Mouse (Mus musculus): ENCODE data around the gene Abtb2. TPM values are rescaled to one million over a fixed set of nuclear protein-coding genes. Genes with fewer than 3 reads are reported as not detected.

The Abtb2 gene
- polyA plus RNA-seq, 1 experiment from 2014 or later: 28.0 TPM

- Histone ChIP-seq H3K4me1 (replicated peaks) (peaks cover 87% of the 10 kb centered on the region), H3K4me3 (no peak overlapping the region), H3K9ac (no peak overlapping the region), H3K4me2 (no peak overlapping the region), H3K36me3 (no peaks in the 10 kb centered on the region), H3K27ac (ENCODE audit: poor library complexity, severe bottlenecking) (no peak overlapping the region), H3K9me3 (replicated peaks) (no peaks in the 10 kb centered on the region), H3K27me3 (replicated peaks) (no peaks in the 10 kb centered on the region)
- ATAC-seq (ENCODE audit: insufficient number of reproducible peaks, low FRiP score): 0 out of 2 replicates have a peak, but pooled peaks have one; percentile 49
Observed at GRCm38 (mm10) chr2:103584093-103584492, 18.0 kb downstream of the Abtb2 start.

GRCm38 (mm10) chr2:103586423-103586822 is 20.3 kb downstream of the Abtb2 start:
- Histone ChIP-seq H3K4me3 (no peak overlapping the region), H3K4me1 (replicated peaks) (peaks cover 86% of the 10 kb centered on the region), H3K9ac (no peak overlapping the region), H3K4me2 (no peak overlapping the region), H3K36me3 (no peaks in the 10 kb centered on the region), H3K27me3 (replicated peaks) (no peaks in the 10 kb centered on the region), H3K27ac (ENCODE audit: poor library complexity, severe bottlenecking) (no peak overlapping the region), H3K9me3 (replicated peaks) (no peaks in the 10 kb centered on the region)
- ATAC-seq (ENCODE audit: insufficient number of reproducible peaks, low FRiP score): no peak
- 82% methylated on average over 3 of the region's 3 CpGs for WGBS

DNA sequence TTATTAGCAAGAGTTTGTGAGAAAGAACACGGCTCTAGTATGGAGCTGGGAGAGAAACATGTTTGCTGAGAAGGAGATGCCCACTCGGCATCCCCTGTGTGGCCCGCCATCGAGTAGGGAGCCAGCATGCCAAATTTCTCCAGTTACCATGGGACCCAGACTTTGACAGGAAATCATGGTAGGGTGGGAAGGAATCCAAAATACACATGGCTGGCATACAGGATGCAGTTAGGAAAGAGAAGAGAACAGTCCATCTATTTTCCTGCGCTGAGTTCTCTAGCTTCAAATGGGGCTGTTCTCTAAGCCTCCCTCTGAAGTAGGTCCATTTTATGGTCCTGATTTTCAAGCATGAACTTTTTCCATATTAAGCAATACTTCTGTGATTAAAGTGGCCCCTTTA is 22.7 kb downstream of the Abtb2 start:
- H3K27ac ChIP-seq (ENCODE audit: poor library complexity, severe bottlenecking): no peak overlapping the region
- 56% methylated on average over 5 of the region's 5 CpGs for WGBS
- no peak overlapping the region for H3K9ac ChIP-seq
- no peaks in the 10 kb centered on the region for H3K27me3 ChIP-seq (replicated peaks)
- H3K9me3 ChIP-seq (replicated peaks): no peaks in the 10 kb centered on the region
- no peak overlapping the region for H3K4me3 ChIP-seq
- no peaks in the 10 kb centered on the region for H3K36me3 ChIP-seq
- H3K4me1 ChIP-seq (replicated peaks): peaks cover 85% of the 10 kb centered on the region
- H3K4me2 ChIP-seq: 0 out of 2 replicates have a peak overlapping the region, but pooled peaks have one; percentile 11
- no peak for ATAC-seq (ENCODE audit: insufficient number of reproducible peaks, low FRiP score)

DNA sequence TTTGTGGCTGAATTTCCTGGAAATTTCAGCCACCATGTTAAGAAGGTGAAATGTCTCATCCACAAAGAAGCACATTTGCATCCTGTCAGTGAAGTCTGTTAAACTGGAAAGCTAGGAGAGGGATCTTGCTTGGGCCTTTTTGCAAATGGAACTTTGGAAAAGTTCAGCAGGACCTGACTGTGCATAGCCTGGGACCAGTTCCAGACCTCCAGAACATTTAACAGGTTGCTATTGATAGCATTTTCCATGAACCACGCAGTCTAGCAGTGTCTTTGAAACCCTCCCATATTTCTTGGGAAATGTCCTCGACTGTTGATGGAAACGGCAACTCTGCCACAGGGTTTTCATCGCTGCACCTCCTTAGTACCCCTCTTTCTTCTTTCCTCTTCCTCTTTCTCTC is 23.3 kb downstream of the Abtb2 start:
- Histone ChIP-seq H3K9me3 (replicated peaks) (no peaks in the 10 kb centered on the region), H3K9ac (no peak overlapping the region), H3K27ac (ENCODE audit: poor library complexity, severe bottlenecking) (peak overlapping the region; percentile 49; the same call in 1 of the 2 replicates), H3K36me3 (no peaks in the 10 kb centered on the region), H3K27me3 (replicated peaks) (peaks cover under 1% of the 10 kb centered on the region; the same call in 1 of the 2 replicates), H3K4me1 (replicated peaks) (peaks cover 80% of the 10 kb centered on the region), H3K4me2 (no peak overlapping the region), H3K4me3 (no peak overlapping the region)
- ATAC-seq (ENCODE audit: insufficient number of reproducible peaks, low FRiP score): no peak
- 53% methylated on average over 4 of the region's 4 CpGs for WGBS

DNA sequence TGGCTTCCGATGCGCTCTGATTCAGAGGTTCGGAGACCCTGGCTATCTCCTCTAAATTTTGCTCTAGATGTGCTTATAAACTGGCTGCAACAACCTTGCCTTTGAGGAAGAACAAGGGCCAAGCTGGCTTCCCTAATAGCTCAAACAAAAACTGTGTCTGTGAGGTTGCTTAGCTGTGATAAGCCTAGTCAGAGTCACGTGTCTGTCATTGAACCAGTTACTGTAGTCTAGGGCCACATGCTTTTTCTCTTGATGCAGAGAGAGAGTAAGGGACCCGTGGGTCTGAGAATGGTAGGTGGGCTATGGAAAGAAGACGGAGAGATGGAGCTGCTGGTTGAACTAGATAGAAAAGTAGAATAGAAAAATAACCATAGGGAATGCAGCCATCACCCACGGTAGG is 24.5 kb downstream of the Abtb2 start:
- Histone ChIP-seq H3K4me1 (replicated peaks) (peaks cover 86% of the 10 kb centered on the region), H3K27me3 (replicated peaks) (peaks cover 4% of the 10 kb centered on the region; the same call in 1 of the 2 replicates), H3K27ac (ENCODE audit: poor library complexity, severe bottlenecking) (0 out of 2 replicates have a peak overlapping the region, but pooled peaks have one; percentile 5), H3K4me3 (no peak overlapping the region), H3K36me3 (no peaks in the 10 kb centered on the region), H3K9me3 (replicated peaks) (no peaks in the 10 kb centered on the region), H3K9ac (no peak overlapping the region), H3K4me2 (no peak overlapping the region)
- ATAC-seq (ENCODE audit: insufficient number of reproducible peaks, low FRiP score): no peak
- WGBS: 75% methylated on average over 7 of the region's 7 CpGs

GRCm38 (mm10) chr2:103591742-103592590 is 25.9 kb downstream of the Abtb2 start:
- Histone ChIP-seq H3K9me3 (replicated peaks) (no peaks in the 10 kb centered on the region), H3K4me2 (peak overlapping the region; percentile 55), H3K36me3 (no peaks in the 10 kb centered on the region), H3K27ac (ENCODE audit: poor library complexity, severe bottlenecking) (peak overlapping the region; percentile 70), H3K27me3 (replicated peaks) (peaks cover 4% of the 10 kb centered on the region; the same call in 1 of the 2 replicates), H3K4me1 (replicated peaks) (peaks cover 91% of the 10 kb centered on the region), H3K4me3 (no peak overlapping the region), H3K9ac (0 out of 2 replicates have a peak overlapping the region, but pooled peaks have one; percentile 26)
- ATAC-seq (ENCODE audit: insufficient number of reproducible peaks, low FRiP score): peak; percentile 73
- WGBS: 24% methylated on average over 9 of the region's 9 CpGs

DNA sequence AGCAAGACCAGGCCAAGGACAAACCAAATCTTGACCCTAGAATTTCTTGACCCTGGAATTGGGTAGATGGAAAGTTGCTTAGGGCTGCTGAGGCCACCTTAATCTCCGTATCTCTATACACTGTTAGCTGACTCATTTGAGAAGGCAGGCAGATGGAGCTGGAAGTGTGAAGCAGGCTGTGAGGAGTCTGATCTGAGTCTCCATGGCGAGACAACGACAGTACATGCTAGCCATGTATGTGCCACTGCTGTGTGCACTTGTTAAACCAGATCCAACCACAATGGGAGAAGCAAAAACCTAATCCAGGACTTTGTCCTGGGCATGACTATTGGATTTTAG is 26.4 kb downstream of the Abtb2 start:
- H3K4me1 ChIP-seq (replicated peaks): peaks cover 91% of the 10 kb centered on the region
- H3K9me3 ChIP-seq (replicated peaks): no peaks in the 10 kb centered on the region
- peak overlapping the region; percentile 70 for H3K27ac ChIP-seq (ENCODE audit: poor library complexity, severe bottlenecking)
- ATAC-seq (ENCODE audit: insufficient number of reproducible peaks, low FRiP score): peak; percentile 37; the same call in 1 of the 2 replicates
- no peak overlapping the region; the same call in 1 of the 2 replicates for H3K9ac ChIP-seq
- no peak overlapping the region for H3K4me3 ChIP-seq
- H3K27me3 ChIP-seq (replicated peaks): peaks cover 4% of the 10 kb centered on the region; the same call in 1 of the 2 replicates
- peak overlapping the region; percentile 55 for H3K4me2 ChIP-seq
- no peaks in the 10 kb centered on the region for H3K36me3 ChIP-seq
- 26% methylated on average over 3 of the region's 3 CpGs for WGBS

DNA sequence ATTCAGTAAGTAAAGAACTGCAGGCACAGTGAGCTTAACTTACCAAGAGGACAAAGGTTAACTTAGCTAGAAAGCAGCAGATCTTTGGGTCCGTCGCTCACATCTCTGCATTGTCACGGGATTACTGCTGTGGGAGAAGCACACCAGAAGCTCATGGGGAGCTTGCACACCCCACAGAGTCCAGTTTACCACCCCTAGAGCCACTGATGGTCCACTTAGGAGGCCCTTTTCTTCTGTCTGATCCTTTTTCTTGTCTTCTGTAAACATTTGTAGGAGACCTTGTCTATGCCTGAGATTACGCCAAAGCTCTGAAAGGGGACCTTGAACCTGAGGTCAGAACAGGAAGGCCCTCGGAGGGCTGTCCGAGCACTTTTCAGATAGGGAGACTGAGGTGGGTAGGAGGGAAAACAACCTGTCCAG is 28.5 kb downstream of the Abtb2 start:
- ATAC-seq (ENCODE audit: insufficient number of reproducible peaks, low FRiP score): no peak
- 0 out of 2 replicates have a peak overlapping the region, but pooled peaks have one; percentile 20 for H3K9ac ChIP-seq
- H3K36me3 ChIP-seq: no peaks in the 10 kb centered on the region
- peak overlapping the region; percentile 31 for H3K4me2 ChIP-seq
- no peaks in the 10 kb centered on the region for H3K9me3 ChIP-seq (replicated peaks)
- peak overlapping the region; percentile 41; the same call in 1 of the 2 replicates for H3K27ac ChIP-seq (ENCODE audit: poor library complexity, severe bottlenecking)
- H3K4me1 ChIP-seq (replicated peaks): peaks cover 92% of the 10 kb centered on the region
- H3K27me3 ChIP-seq (replicated peaks): peaks cover 4% of the 10 kb centered on the region; the same call in 1 of the 2 replicates
- H3K4me3 ChIP-seq: no peak overlapping the region
- 54% methylated on average over 6 of the region's 6 CpGs for WGBS

DNA sequence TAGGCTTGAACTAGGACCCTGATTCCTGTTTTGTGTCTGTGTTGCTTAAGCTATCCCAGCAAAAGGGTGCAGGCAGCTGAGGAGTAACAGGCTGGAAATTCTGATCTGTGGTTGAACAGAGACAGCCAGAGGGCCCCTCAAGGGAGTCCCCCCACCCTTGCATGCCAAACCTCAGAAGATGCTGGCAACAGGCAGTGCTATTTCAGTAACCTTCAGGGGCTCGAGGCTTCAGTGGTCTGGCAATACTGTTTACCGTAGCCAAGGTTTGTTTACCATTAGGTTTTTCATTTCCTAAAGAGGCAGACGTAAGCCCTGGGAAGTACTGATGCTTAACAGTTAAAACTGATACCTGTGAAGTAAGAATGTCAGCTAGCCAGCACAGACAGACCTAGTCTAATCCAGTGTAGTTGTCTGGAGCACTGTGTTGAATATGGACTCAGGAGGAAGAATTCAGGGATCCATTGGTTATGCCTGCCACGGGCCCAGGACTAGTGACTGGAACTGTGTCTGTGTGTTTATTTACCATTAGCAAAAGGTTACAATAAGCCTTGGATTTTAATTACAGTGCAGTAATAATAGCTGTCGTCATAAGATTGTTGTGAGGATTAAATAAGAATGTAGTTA is 29.0 kb downstream of the Abtb2 start:
- Histone ChIP-seq H3K27me3 (replicated peaks) (peaks cover 4% of the 10 kb centered on the region; the same call in 1 of the 2 replicates), H3K9me3 (replicated peaks) (no peaks in the 10 kb centered on the region), H3K4me1 (replicated peaks) (peaks cover 92% of the 10 kb centered on the region), H3K36me3 (no peaks in the 10 kb centered on the region), H3K4me3 (no peak overlapping the region), H3K27ac (ENCODE audit: poor library complexity, severe bottlenecking) (peak overlapping the region; percentile 41; the same call in 1 of the 2 replicates), H3K4me2 (peak overlapping the region; percentile 31), H3K9ac (0 out of 2 replicates have a peak overlapping the region, but pooled peaks have one; percentile 20)
- ATAC-seq (ENCODE audit: insufficient number of reproducible peaks, low FRiP score): no peak
- 50% methylated on average over 5 of the region's 5 CpGs for WGBS

DNA sequence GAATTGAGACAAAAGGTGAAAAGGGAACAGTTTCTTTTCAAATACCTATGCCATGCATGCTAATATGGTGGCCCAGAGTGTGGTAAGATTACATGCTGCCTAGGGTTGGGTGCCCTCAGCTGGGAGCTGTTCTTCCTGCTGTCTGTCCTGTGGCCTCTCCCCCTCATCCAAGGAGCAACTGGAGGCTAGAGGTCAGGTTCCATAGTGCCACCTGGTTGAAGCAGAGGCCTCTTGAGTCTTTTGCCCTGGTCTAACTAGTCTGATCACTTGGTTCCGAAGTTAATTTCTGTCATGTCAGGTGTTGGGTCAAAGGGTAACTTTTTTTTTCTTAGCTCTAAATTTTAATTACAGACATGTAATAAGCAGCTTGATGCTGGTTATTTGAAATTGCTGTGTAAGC is 33.2 kb downstream of the Abtb2 start:
- H3K9ac ChIP-seq: no peak overlapping the region
- H3K9me3 ChIP-seq (replicated peaks): no peaks in the 10 kb centered on the region
- ATAC-seq (ENCODE audit: insufficient number of reproducible peaks, low FRiP score): no peak
- 74% methylated on average over 1 of the region's 1 CpGs for WGBS
- peaks cover 4% of the 10 kb centered on the region; the same call in 1 of the 2 replicates for H3K27me3 ChIP-seq (replicated peaks)
- H3K36me3 ChIP-seq: no peaks in the 10 kb centered on the region
- peaks cover 98% of the 10 kb centered on the region for H3K4me1 ChIP-seq (replicated peaks)
- H3K27ac ChIP-seq (ENCODE audit: poor library complexity, severe bottlenecking): peak overlapping the region; percentile 89
- no peak overlapping the region for H3K4me3 ChIP-seq
- H3K4me2 ChIP-seq: no peak overlapping the region

All from heart, embryonic 12.5 days (tissue).